Mouse (Mus musculus) urinary bladder, postnatal 36 days (tissue): ENCODE results near the gene Znrd1.

ENCODE experiments used
- DNase-seq, 2 experiments: peaks; one replicate each; pipeline ENCODE4 v3.0.0; 2022; ENCODE audit warnings: low spot score in 2 of 2, mixed read lengths in 1 of 2

Znrd1 gene

DNA sequence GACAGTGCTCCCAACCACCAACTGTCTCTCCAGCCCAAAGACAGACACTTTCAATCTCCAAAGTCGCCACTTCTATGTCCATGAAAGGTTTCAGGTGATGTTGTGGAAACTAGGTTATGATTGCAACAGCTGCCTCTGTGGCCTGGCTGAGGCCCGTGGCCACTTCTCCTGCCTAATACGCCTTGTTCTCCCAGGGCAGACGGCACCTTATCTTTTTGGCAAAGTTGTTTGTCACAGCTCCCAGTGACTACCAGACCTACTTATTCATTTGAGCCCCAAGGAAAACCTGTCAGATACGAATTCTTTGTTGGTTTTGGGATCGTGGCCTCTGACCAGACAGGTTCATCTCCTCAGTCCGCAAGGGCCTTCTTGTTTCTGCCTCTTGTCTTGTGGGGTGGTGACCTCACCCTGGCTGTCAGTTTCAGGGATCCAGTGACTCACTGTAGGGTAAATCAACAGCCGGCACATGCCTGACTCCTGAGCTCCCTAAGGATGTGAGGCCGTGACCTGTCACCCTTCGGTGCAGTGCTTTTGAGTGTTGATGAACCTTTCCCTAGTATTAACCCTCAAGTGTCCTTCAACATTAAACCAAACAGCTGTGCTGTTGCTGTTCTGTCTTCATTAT, 30.8 kb downstream of the Znrd1 start:
- no peak for DNase-seq

DNA sequence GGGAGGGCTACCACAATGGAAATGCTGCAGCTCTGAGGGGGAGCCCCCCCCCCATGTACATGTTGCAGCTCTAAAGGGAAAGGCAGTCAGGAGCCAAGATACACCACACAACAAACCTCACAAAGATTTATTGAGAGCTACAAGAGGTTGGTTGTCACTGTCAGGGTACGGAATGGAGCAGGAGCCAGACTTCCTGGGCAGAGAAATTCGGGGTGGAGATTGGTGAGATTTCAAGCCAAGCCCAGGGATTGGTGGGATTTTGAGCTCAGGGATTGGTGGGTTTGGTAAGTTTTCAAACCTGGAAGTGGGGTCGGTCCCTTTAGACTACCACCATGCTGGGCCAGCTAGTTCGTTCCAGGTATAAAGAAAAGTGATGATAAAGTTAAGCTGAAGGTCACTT, 34.9 kb downstream of the Znrd1 start:
- no peak for DNase-seq

DNA sequence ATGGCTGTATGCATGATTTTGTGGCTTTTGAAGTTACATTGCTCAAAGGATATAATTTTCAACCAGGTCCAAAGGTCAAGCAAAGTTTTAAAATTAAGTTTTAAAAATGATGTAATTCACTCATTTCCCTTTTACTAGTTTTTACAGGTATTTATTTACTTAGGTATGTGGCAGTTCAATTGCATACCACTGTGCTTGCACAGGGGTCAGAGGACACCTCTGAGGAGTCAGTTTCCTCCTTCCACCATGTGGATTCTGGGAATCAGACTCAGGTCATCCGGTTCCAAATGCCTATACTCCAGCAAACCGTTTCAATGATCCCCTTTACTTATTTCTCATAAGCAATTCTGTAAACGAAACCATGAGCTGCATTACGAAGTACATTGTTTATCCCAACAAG, 35.6 kb downstream of the Znrd1 start:
- DNase-seq, result no peak

DNA sequence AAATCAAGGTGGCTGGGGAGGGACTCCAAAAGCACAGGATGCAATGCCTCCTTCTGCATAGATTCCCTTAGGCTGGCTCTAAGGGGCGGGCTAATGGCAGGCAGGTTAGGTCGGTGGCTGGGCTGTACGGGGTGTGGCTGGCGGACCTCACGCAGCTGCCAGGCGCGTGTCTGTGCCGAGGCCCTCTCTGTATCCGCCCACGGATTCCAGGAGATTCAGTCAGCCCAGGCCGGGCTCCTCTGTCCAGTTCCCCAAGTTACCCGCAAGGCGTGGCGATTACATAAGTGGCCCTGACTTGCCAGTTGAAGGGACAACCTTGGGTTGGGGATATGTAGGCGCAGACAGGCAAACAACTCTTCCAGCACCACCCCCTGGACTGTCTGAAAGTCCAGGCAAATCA, 38.1 kb downstream of the Znrd1 start:
- peak; percentile 38 to 59 for DNase-seq

DNA sequence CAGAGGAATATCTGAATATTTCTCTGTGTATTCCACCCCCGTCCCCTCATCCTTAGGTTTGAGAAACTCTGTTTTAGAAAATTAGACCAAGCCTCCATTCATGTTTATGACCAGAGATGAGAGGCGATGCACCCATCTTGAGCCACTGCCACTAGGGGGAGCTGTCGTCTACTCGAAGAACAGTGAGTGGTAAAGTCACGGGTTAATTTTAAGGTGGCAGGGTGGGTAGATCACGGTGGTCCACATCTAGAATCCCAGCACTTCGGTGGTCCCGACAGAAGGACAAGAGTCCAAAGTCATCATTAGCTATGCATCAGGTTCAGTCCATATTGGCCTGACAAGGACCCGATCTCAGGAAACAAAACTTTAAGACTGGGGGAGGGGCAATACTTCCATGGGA, 43.3 kb downstream of the Znrd1 start:
- DNase-seq, result peak; percentile 33 to 47

DNA sequence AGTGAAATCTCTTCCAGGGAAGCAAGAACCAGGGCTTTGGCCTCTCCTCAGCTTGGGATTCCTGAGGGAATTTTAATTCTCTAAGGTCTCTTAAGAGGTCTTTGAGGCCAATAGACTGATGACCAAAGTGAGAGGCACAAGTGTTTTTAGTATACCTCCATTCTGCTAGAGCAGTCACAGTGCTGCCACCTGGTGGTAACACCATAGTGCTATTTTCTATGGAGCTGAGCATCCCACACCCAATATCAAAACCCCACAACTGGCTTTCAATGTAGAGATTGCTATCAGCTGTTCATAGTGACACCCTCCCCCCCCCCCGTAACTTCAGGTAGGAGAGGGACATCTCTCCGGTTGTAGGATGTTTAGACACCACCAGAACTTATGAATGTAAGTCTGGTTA, 44.3 kb downstream of the Znrd1 start:
- peak; percentile 64 to 65 for DNase-seq

DNA sequence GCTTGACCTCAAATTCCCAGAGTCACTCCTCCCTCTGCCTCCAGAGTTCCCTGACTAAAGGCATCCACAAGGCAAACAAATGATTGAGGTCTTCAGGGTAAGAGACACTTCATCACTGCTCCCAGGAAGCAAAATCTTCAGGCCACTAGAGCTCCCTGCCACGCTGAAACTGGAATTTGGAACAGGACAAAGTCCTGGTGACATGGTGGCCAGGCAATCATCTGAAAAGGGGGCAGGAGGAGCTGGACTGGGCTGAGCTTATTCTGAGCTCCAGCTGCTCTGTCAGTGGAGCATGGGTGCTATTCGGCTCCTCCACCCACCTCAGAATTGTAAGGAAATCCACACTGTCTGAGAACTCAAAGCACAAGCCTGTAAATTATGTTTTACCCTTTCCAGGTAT, 46.3 kb downstream of the Znrd1 start:
- no peak for DNase-seq

DNA sequence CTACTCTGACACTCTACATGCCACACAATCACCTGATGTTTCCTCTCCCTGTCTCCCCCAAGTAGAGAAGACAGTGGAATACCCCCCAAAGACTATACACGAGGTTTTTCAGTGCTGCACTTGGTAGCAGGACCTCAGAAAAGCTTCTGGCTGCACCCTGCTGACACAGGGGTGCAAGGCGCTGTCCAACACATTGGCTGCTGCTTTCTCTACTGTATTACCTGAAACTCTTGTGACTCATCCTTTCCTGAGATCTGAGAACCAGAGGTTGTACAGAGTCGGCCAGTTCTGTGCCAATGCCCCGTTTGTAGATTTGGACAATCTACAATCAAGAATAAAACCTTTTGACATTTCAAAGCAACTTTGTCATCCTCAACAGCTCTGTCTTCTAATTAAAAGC, 48.6 kb downstream of the Znrd1 start:
- no peak for DNase-seq

DNA sequence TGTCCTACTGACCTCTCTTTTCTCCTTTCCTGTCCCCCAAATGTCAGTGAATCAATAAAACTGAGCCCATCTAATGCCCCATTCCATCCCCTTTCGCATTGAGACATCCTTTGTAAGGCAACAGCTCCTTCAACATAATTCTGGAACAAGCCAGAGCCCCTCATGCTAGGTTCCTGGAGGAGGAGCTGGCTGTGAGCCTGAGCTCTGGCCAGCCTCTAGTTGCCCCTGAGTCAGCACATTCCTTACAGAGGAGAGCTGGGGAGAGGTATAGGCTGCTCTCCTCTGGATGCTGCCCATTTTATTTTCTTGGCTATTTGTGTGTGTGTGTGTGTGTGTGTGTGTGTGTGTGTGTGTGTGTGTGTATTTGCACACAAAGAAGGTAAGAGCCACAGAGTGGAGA, 50.1 kb downstream of the Znrd1 start:
- DNase-seq, result no peak
